Mouse (Mus musculus): ENCODE data around the gene St6galnac5.

DNA sequence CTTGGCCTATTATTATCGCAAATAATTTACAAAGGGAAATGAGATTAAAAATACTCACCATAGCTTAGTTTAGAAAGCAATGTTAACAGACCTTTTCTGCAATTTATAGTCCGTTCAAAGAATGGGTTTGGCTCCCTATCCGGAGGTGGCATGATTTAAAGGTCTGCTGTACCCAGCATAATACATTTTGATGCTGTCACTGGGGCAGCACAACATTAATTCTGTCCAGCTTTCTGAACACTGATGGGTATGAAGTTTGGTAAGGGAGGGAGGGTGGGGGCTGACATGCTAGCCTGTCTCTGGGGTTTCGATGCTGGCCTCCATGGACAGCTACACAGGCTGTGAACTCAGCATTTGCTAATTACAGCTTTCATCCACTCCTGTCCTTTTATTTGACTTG lies 149.6 kb downstream of the St6galnac5 start:
- TF ChIP-seq CTCF (conservative IDR thresholded peaks at IDR 0.05; ENCODE audit: low read length) (no peak), POU5F1 (IDR thresholded peaks at IDR 0.05; ENCODE audit: borderline replicate concordance, low read length) (no peak), NANOG (IDR thresholded peaks at IDR 0.05; ENCODE audit: borderline replicate concordance, low read length) (no peak)

All from E14TG2a.4 (cell line).